34 mouse cellular contexts compared by ENCODE assay signal in genomic region chr10:25533105-25533504, GRCm38 (mm10). TPM values are rescaled to one million over a fixed set of nuclear protein-coding genes. Genes with fewer than 3 reads are reported as not detected.
DNase-seq lines count a peak whose midpoint lies in the region; ATAC-seq lines count a peak whose summit lies in the region.
"Had no signal": no experiment of that assay in that cellular context is flagged by ENCODE, and none has a peak within 500 bp of the region (broad histone marks: within the 10 kb centered on the region; RNA-seq: fewer than 3 reads in every experiment).

No protein-coding gene starts in this region.

- DNase-seq in heart, adult 18-20 months: no peak
- DNase-seq: adrenal gland, adult 2 months; B cell, adult 2 months; cerebellum, adult 11 months; cerebellum, adult 9-11 months; heart, postnatal 4 days; kidney, postnatal 10 days; left cerebral cortex, postnatal 4 days; lung, postnatal 14 days had no signal

- H3K27ac ChIP-seq in heart, embryonic 13.5 days (replicated peaks): peak overlapping the region; percentile 34; the same call in 1 of the 2 replicates
- no peak overlapping the region for H3K27ac ChIP-seq in liver, embryonic 16.5 days (ENCODE audit: low read length)
- H3K27ac ChIP-seq in liver, embryonic 12.5 days: no peak overlapping the region
- H3K27ac ChIP-seq: embryonic facial prominence, embryonic 13.5 days; hindbrain, embryonic 15.5 days; intestine, embryonic 15.5 days; liver, embryonic 14.5 days; midbrain, embryonic 13.5 days had no signal

- H3K4me1 ChIP-seq in heart, embryonic 13.5 days: peaks cover 17% of the 10 kb centered on the region
- no peaks in the 10 kb centered on the region for H3K4me1 ChIP-seq in liver, embryonic 16.5 days (ENCODE audit: control insufficient read depth, low read depth, low read length)
- H3K4me1 ChIP-seq in liver, embryonic 12.5 days: no peaks in the 10 kb centered on the region
- H3K4me1 ChIP-seq: embryonic facial prominence, embryonic 13.5 days; hindbrain, embryonic 15.5 days; megakaryocyte, embryonic 14.5 days; midbrain, embryonic 13.5 days had no signal

- no peak overlapping the region for H3K4me3 ChIP-seq in heart, embryonic 13.5 days
- H3K4me3 ChIP-seq in liver, embryonic 16.5 days (ENCODE audit: low read depth, low read length): no peak overlapping the region
- no peak overlapping the region for H3K4me3 ChIP-seq in liver, embryonic 12.5 days
- H3K4me3 ChIP-seq: embryonic facial prominence, embryonic 13.5 days; heart, embryonic 15.5 days; hindbrain, embryonic 15.5 days; intestine, embryonic 15.5 days; megakaryocyte, embryonic 14.5 days; midbrain, embryonic 13.5 days had no signal

- H3K27me3 ChIP-seq in heart, embryonic 13.5 days (replicated peaks): no peaks in the 10 kb centered on the region
- H3K27me3 ChIP-seq in liver, embryonic 16.5 days (ENCODE audit: control insufficient read depth, insufficient read depth, low read depth, low read length): no peaks in the 10 kb centered on the region
- H3K27me3 ChIP-seq in liver, embryonic 12.5 days (replicated peaks): no peaks in the 10 kb centered on the region
- H3K27me3 ChIP-seq: CH12.LX; embryonic facial prominence, embryonic 13.5 days; heart, embryonic 15.5 days; hindbrain, embryonic 15.5 days; intestine, embryonic 15.5 days; midbrain, embryonic 13.5 days; Patski had no signal

- 41% methylated on average over 2 of the region's 2 CpGs for WGBS in heart, embryonic 13.5 days
- 44% methylated on average over 2 of the region's 2 CpGs for WGBS in liver, embryonic 16.5 days (ENCODE audit: insufficient replicate concordance)
- WGBS in liver, embryonic 12.5 days (ENCODE audit: insufficient replicate concordance): 54% methylated on average over 2 of the region's 2 CpGs

- H3K9ac ChIP-seq in heart, embryonic 13.5 days: no peak overlapping the region
- H3K9ac ChIP-seq in liver, embryonic 16.5 days (ENCODE audit: low read depth, low read length): no peak overlapping the region
- no peak overlapping the region for H3K9ac ChIP-seq in liver, embryonic 12.5 days
- H3K9ac ChIP-seq: embryonic facial prominence, embryonic 13.5 days; heart, embryonic 15.5 days; hindbrain, embryonic 15.5 days; intestine, embryonic 15.5 days; liver, embryonic 14.5 days; midbrain, embryonic 13.5 days had no signal

- ATAC-seq in heart, embryonic 13.5 days (ENCODE audit: extremely low read depth, insufficient number of reproducible peaks, low FRiP score, low TSS enrichment): no peak
- no peak for ATAC-seq in liver, embryonic 16.5 days (ENCODE audit: low read depth)
- no peak for ATAC-seq in liver, embryonic 12.5 days
- ATAC-seq in common myeloid progenitor, adult 5-6 weeks (replicated peaks; ENCODE audit: low read depth, poor library complexity, severe bottlenecking): peak; percentile 74
- ATAC-seq in megakaryocyte progenitor cell, adult 5-6 weeks (replicated peaks; ENCODE audit: poor library complexity): peak; percentile 58
- ATAC-seq in inflammation-experienced regulatory T-cells, adult 6 months: no peak
- ATAC-seq: forebrain, embryonic 14.5 days; intestine, embryonic 15.5 days; midbrain, embryonic 13.5 days; Patski had no signal

- H3K9me3 ChIP-seq in heart, embryonic 13.5 days: no peaks in the 10 kb centered on the region
- no peaks in the 10 kb centered on the region for H3K9me3 ChIP-seq in liver, embryonic 16.5 days (replicated peaks; ENCODE audit: control insufficient read depth, low read length)
- H3K9me3 ChIP-seq in liver, embryonic 12.5 days (replicated peaks): no peaks in the 10 kb centered on the region
- H3K9me3 ChIP-seq: embryonic facial prominence, embryonic 13.5 days; G1E; heart, embryonic 15.5 days; hindbrain, embryonic 15.5 days; intestine, embryonic 15.5 days; megakaryocyte, embryonic 14.5 days; midbrain, embryonic 13.5 days had no signal

- H3K36me3 ChIP-seq in heart, embryonic 13.5 days: no peaks in the 10 kb centered on the region
- H3K36me3 ChIP-seq in liver, embryonic 16.5 days (ENCODE audit: control insufficient read depth, insufficient read depth): no peaks in the 10 kb centered on the region
- no peaks in the 10 kb centered on the region for H3K36me3 ChIP-seq in liver, embryonic 12.5 days
- H3K36me3 ChIP-seq: embryonic facial prominence, embryonic 13.5 days; G1E; heart, embryonic 15.5 days; hindbrain, embryonic 15.5 days; intestine, embryonic 15.5 days; midbrain, embryonic 13.5 days had no signal

- H3K4me2 ChIP-seq in heart, embryonic 13.5 days: no peak overlapping the region
- H3K4me2 ChIP-seq in liver, embryonic 16.5 days (ENCODE audit: low read depth, low read length): 0 out of 2 replicates have a peak overlapping the region, but pooled peaks have one; percentile 7
- H3K4me2 ChIP-seq in liver, embryonic 12.5 days: no peak overlapping the region
- H3K4me2 ChIP-seq: embryonic facial prominence, embryonic 13.5 days; heart, embryonic 15.5 days; hindbrain, embryonic 15.5 days; intestine, embryonic 15.5 days; midbrain, embryonic 13.5 days had no signal

RNA-seq across cellular contexts. Expression of gene Smlr1, which starts 3.0 kb away (rescaled TPM):
- not detected in 2 replicates for polyA plus RNA-seq in heart, embryonic 13.5 days (2015; fragmentation: Nextera tagmentation; extraction: Ambion mirVana)
- total RNA-seq in heart, adult 18-20 months (2021): not detected
- polyA plus RNA-seq in liver, embryonic 16.5 days (2015; fragmentation: Nextera tagmentation; extraction: Ambion mirVana): 32.5 and 33.6 TPM in 2 replicates
- polyA plus RNA-seq in liver, embryonic 12.5 days (2016; fragmentation: Nextera tagmentation; extraction: Ambion mirVana): 4.9 and 5.0 TPM in 2 replicates
- total RNA-seq in common myeloid progenitor, adult 5-6 weeks (2017): not detected in 2 replicates
- total RNA-seq in megakaryocyte progenitor cell, adult 5-6 weeks (2015): not detected in 2 replicates
- total RNA-seq in megakaryocyte progenitor cell, adult 5-6 weeks (2017): not detected in 2 replicates
- polyA plus RNA-seq in inflammation-experienced regulatory T-cells, adult 6 months (2017; shearing (Covaris generic)): not detected
- total RNA-seq: adrenal gland, adult 2 months; CH12.LX; gastrocnemius, adult 8-10 months; heart, postnatal 4 days; left cerebral cortex, adult 8-10 months; left cerebral cortex, postnatal 4 days; monocyte, adult 5-6 weeks had no signal
- polyA plus RNA-seq: adrenal gland, adult 2 months; embryonic facial prominence, embryonic 13.5 days; forebrain, embryonic 14.5 days; frontal cortex, adult 2 months; G1E; gonadal fat pad, adult 2 months; heart, embryonic 15.5 days; hindbrain, embryonic 15.5 days; midbrain, embryonic 13.5 days; neural tube, embryonic 11.5 days; Patski; thymus, postnatal 0 days; urinary bladder, adult 2 months had no signal

Comparison
In these comparisons a context has a peak if more than half of its experiments do, and no peak if none do; other contexts are left out.
1. ATAC-seq: peak in common myeloid progenitor, adult 5-6 weeks (single experiment) and megakaryocyte progenitor cell, adult 5-6 weeks (single experiment); none in heart, embryonic 13.5 days (single experiment), liver, embryonic 16.5 days (single experiment), liver, embryonic 12.5 days (single experiment) and inflammation-experienced regulatory T-cells, adult 6 months (single experiment).